Mouse (Mus musculus): ENCODE measurements at regions not wholly inside any gene's neighbourhood (a gene's known extent, or its start where the extent isn't known, plus 50 kb on each side); places are given as distances from the start of the nearest gene placed in this dataset.

DNA sequence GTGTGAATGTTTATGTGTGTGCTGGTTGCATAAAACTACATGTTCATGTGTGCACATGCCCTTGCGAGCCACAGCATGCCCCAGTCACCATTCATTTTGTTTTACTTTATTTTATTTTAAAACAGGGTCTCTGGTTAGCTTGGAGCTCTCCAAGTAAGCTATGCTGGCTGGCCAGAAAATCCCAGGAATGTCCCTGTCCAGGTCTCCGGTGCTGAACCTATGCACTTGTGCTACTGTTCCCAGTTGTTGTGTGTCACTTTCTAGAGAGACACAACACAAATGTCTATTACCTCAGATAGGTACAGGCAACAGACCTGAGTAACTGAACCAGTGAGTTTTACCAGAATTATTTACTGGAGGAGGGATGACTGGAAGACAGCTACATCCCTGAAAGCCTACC is 530.4 kb upstream of the Castor2 start:
- DNase-seq (ENCODE audit: extremely low spot score in 1 of 2, low spot score in 2 of 2): no peak
- intact Hi-C loops (cut with DNase I): no loop called here
- no peak for TF ChIP-seq CTCF (IDR thresholded peaks at IDR 0.05)
- Histone ChIP-seq H3K27ac (no peak overlapping the region), H3K4me3 (no peak overlapping the region)

DNA sequence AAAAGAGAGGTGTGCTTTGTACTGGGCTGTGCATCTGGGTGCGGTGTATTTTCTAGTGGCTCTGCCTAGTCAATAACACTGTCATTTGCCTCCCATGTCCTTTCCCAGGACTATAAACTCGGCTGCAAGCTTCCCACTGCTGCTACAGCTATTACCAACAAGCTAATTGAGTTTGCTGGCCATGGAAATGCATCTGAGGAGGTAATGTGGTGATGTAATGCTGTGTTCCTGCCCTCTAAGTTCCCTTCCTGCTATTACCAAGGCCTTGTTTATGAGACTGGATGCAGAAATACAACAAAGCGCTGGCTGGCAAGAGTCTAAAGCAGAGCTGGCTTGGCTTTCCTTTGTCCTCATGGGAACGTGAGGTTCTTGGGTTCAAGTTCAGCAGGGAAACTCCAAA is 533.0 kb upstream of the Castor2 start:
- Histone ChIP-seq H3K4me3 (no peak overlapping the region), H3K27ac (no peak overlapping the region)
- TF ChIP-seq CTCF (IDR thresholded peaks at IDR 0.05): no peak
- DNase-seq (ENCODE audit: extremely low spot score in 1 of 2, low spot score in 2 of 2): no peak
- intact Hi-C loops (cut with DNase I): no loop called here

DNA sequence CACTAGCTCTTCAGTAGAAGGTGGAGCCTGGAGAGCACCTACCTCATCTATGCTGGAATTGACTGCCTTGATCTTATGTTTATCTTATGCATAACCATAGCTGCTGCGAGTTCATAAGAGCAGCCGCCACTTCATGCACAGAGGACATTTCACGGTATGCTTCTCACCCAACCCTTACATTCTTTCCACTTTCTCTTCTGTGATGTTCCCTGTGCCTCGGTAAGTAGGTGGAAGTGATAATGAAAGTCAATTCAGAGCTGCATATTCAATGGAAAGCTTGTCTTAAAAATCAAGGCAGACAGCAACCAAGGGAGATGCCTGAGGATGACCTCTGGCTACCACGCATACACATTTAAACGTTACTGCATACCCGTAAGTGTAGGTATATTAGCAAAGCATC is 548.9 kb upstream of the Castor2 start:
- intact Hi-C loops (cut with DNase I): no loop called here
- TF ChIP-seq CTCF (IDR thresholded peaks at IDR 0.05): no peak
- DNase-seq (ENCODE audit: extremely low spot score in 1 of 2, low spot score in 2 of 2): no peak
- H3K27ac ChIP-seq: no peak overlapping the region
- H3K4me3 ChIP-seq: no peak overlapping the region

DNA sequence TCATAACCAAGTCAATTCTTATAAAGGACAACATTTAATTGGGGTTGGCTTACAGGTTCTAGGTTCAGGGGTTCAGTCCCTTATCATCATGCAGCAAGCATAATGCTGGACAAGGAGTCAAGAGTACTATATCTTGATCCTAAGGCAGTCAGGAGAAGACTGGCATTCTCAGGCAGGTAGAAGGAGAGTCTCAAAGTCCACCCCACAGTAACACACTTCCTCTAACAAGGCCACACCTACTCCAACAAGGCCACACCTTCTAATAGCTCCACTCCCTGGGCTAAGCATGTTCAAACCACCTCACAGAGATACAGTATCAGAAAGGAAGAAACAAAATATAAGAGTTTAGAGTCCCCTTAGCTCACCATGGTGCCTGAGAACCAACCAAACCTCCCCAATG is 557.3 kb upstream of the Castor2 start:
- no peak for DNase-seq (ENCODE audit: extremely low spot score in 1 of 2, low spot score in 2 of 2)
- intact Hi-C loops (cut with DNase I): no loop called here
- TF ChIP-seq CTCF (IDR thresholded peaks at IDR 0.05): no peak
- Histone ChIP-seq H3K4me3 (no peak overlapping the region), H3K27ac (no peak overlapping the region)

DNA sequence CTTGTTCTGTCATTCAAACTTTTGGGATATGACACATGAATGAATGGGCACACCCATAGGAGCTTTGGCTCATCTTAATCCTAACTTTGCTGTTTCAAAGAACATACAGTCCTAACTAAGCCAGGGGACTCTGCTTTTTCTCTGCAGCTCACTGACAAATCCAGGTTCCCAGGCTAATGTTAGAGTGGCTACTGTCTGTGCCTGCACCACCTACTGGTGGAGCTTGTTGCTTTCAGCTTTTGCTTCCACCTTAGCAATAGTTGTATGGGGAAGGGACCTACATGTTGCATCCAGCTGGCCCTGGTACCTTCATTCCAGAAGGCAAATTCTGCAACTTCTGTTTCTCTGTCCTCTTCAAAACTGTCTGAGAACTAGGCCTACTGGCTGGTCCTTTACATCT is 566.8 kb upstream of the Castor2 start:
- H3K27ac ChIP-seq: no peak overlapping the region
- H3K4me3 ChIP-seq: no peak overlapping the region
- peak in 1 of 2 experiments; percentile 33 for DNase-seq (ENCODE audit: extremely low spot score in 1 of 2, low spot score in 2 of 2)
- TF ChIP-seq CTCF (IDR thresholded peaks at IDR 0.05): peak; percentile 64
- intact Hi-C loops (cut with DNase I): no loop called here

DNA sequence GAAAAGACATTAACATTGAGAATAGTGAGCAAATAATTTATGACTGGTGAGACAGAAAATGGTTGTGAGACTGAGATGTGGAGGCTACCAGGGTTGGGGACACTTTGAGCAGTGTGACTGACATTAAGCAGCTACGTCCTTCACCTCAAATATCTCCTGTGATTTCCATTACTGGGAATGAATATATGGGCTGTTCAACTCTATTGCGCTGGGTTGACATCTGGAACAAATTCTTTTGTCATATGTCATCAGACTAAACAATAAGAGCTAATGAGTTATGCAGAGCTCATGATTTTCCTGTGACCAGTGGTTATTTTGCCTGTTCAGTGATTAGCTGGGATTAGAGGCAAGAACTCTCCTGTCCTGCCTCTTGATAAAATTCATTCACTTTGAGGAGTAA is 593.9 kb upstream of the Castor2 start:
- intact Hi-C loops (cut with DNase I): no loop called here
- no peak for TF ChIP-seq CTCF (IDR thresholded peaks at IDR 0.05)
- Histone ChIP-seq H3K4me3 (no peak overlapping the region), H3K27ac (no peak overlapping the region)
- DNase-seq (ENCODE audit: extremely low spot score in 1 of 2, low spot score in 2 of 2): no peak

DNA sequence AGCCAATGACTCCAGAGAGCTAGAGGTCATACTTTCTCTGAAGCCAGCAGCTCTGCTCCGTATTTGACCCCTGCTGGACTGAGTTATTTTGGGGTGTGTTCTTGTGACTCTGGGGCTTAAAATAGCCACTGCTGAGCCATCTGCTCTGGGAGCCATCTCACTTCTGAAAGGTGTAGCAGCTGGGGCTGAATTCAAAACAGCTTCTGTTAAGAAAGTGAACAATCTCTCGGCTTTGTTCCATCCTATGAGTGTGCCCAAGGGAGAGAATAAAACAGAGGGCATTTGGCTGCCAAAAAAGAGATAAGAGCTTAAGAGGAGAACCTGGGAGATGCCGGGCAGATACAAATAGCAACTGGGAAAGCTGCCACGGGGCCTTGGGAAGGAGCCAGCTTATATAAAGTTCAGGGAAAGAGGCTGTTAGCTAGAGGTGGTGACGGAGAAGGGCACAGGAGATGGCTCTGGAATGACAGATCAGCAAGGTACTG is 611.7 kb upstream of the Castor2 start:
- peak overlapping the region; percentile 76 for H3K27ac ChIP-seq
- H3K4me3 ChIP-seq: no peak overlapping the region
- peak; percentile 36 to 74 for DNase-seq (ENCODE audit: extremely low spot score in 1 of 2, low spot score in 2 of 2)
- intact Hi-C loops (cut with DNase I): no loop called here
- TF ChIP-seq CTCF (IDR thresholded peaks at IDR 0.05): no peak

DNA sequence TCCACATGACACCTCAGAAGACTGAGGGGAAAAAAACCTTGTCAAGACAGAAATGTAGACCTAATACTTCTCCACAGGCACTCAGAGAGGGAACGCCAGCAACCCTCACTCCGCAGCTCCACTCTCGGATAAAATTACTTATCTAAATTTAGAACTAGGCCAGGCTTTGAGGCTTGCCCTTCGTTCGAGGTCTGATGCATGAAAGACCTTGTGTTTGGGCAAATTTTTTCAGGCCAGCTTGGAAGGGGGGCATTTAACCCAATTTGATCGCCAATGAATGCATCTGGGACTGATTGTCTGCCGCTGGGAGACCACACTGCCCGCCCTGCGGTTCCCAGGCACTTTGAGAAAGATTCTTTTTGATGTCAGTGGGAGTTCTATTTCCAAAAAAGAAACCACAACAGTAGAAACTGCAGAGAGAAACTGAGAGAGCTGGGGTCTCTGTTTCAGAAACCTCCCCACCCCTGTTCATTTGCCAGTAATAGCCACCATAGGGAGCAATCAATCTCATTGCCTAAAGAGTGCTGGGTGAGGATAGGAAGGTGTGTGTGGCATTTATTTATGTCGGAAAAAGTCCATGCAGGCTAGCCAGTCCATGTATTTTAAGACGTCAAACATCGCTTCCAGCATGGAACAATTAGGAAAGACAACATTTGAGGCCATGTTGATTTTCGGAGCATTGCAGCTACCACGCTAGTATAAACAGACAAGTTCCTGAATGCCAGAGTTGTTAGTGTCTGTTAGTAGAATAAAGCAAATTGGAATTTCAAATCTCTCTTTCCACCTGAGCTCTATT is 617.0 kb upstream of the Castor2 start:
- TF ChIP-seq CTCF (IDR thresholded peaks at IDR 0.05): no peak
- Histone ChIP-seq H3K27ac (peak overlapping the region; percentile 76; the same call in 1 of the 2 replicates), H3K4me3 (no peak overlapping the region)
- intact Hi-C loops (cut with DNase I): no loop called here
- peak; percentile 16 to 40 for DNase-seq (ENCODE audit: extremely low spot score in 1 of 2, low spot score in 2 of 2)

DNA sequence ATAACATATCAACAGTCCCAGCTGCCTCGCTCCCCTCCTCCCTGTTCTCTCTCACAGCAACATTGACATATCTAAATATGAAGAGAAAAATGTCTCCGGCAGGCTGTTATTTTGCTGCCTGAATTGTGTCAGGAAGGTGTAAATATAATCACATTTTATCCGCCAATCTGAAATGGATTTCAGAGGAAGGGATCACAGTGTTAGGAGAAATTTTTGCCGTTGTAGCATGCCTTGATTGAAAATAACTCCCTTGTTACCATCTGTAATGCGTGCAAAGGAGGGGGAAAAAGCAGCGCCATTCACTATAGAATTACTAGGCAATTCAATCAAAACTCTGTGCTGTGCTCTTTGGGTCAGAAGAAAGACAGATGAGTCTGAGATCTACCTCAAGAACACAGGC is 620.3 kb upstream of the Castor2 start:
- H3K27ac ChIP-seq: no peak overlapping the region
- intact Hi-C loops (cut with DNase I): no loop called here

DNA sequence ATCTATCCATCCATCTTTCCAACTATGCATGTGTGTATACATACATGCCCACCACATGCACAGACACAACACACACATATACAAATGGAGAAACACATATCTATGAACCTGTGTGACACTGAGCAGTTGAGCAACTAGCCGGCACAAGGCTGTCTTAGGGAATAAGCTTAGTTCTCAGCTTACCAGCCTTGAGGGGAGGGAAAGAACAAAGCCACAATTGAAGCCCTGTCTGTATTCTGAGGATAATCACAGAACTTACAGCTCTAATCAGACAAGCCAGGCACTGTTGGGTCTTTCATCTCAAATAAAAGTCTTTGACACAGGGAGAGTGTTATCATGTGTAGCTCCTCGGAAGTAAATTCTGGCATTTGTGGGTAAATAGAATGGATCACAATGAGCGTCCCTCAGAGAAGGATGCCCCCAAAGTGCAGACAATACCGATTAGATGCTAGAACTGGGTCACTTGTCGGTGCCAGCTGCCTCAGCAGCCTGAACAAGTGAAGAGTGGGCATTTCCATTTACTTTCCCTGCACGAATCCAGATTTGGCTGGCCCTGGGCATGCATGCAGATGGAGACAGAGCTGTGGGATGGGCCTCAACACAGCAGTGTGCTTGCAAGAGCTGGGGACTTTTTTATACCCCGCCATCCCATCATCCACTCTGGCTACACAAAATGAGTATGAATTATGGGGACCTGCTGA is 646.0 kb upstream of the Castor2 start:
- TF ChIP-seq CTCF (IDR thresholded peaks at IDR 0.05): no peak
- intact Hi-C loops (cut with DNase I): no loop called here
- DNase-seq (ENCODE audit: extremely low spot score in 1 of 2, low spot score in 2 of 2): peak; percentile 28 to 37
- Histone ChIP-seq H3K27ac (peak overlapping the region; percentile 61; the same call in 1 of the 2 replicates), H3K4me3 (no peak overlapping the region)

More for the DNA sequence above, 620.3 kb upstream of the Castor2 start:
- no peak for DNase-seq (ENCODE audit: extremely low spot score in 1 of 2, low spot score in 2 of 2)
- TF ChIP-seq CTCF (IDR thresholded peaks at IDR 0.05): no peak
- no peak overlapping the region for H3K4me3 ChIP-seq

DNA sequence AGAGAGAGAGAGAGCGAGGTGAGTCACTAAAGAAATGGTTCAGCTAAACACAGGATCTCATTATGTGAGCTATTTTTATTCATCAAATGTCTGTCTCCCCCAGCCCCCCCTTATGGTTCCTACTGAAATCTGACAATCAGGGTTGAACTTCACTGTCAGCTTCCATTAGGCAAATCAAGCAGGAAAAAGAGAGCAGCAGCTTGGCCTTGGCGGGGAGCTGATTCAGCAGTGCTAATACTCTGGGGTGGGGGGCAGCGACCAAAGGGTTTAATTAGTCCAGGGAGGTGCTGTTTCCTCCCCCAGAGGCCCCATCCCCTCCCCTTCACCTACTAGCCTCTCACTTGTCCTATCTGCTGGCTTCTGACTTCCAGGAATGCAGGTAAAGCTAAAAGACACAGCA is 649.6 kb upstream of the Castor2 start:
- Histone ChIP-seq H3K4me3 (no peak overlapping the region), H3K27ac (no peak overlapping the region)
- TF ChIP-seq CTCF (IDR thresholded peaks at IDR 0.05): no peak
- intact Hi-C loops (cut with DNase I): no loop called here
- no peak for DNase-seq (ENCODE audit: extremely low spot score in 1 of 2, low spot score in 2 of 2)

DNA sequence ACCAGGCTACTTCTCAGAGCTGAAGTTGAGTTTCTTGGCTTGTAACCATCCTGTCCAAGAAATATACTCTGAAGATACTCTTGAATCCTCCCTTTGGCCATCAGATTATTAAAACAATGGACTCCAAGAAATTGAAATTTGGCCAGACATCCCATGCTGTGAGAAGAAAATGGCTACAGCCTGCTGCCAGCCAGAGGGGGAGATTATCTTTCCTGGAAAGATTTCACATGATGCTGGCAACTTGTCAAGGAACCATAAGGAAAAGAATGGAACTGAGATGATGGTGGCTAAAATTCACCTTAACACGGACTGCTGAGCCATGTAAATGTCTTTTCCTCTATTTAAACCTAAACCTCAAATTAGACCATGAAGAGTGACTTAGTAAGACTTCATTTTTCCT is 698.7 kb upstream of the Castor2 start:
- no peak overlapping the region for H3K4me3 ChIP-seq
- H3K27ac ChIP-seq: no peak overlapping the region
- intact Hi-C loops (cut with DNase I): no loop called here
- no peak for TF ChIP-seq CTCF (IDR thresholded peaks at IDR 0.05)
- DNase-seq (ENCODE audit: extremely low spot score in 1 of 2, low spot score in 2 of 2): no peak

All from left cerebral cortex, adult 2 months (tissue).